Mouse (Mus musculus): ENCODE measurements around the gene Foxj3.

DNA sequence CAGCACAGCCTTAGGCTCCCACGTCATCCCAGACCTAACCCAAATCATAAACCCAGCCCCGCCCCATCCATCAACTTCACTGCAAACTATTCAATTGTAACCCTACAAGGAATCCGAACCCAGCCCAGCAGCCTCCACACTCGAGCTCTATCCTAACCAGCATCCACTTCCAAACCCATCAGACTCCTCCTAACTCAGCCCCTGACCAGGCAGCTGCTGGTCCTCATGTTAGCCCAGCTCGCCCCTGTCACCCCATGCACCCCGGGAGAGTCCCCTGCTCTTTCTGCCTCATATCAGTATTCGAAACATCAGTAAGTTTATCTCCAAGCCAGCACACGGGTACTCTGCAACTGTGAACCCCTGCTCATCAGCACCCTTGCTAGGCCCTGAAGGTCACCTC is 98.9 kb downstream of the Foxj3 start:
- TF ChIP-seq POLR2A (IDR thresholded peaks at IDR 0.05; ENCODE audit: low read depth, low read length), result no peak
- no peak for TF ChIP-seq CTCF (IDR thresholded peaks at IDR 0.05; ENCODE audit: extremely low read depth, insufficient read depth, insufficient read length, insufficient replicate concordance)

Data from spleen, adult 2 months (tissue).